Mouse (Mus musculus) embryonic fibroblast, embryonic 13.5 days (primary cell): ENCODE measurements around the gene Dbt.

Source experiments
- CTCF ChIP-seq: IDR thresholded peaks from 2 replicates; pipeline ENCODE4 v1.5.1; 2011; ENCODE audit warnings: mild to moderate bottlenecking, control low read depth, low read length, moderate library complexity, borderline replicate concordance; ENCODE audit not compliant: insufficient read depth
- POLR2A ChIP-seq: IDR thresholded peaks from 2 replicates; pipeline ENCODE4 v1.6.1; 2011; ENCODE audit warnings: low read depth, mild to moderate bottlenecking, control low read depth, low read length, moderate library complexity

DNA sequence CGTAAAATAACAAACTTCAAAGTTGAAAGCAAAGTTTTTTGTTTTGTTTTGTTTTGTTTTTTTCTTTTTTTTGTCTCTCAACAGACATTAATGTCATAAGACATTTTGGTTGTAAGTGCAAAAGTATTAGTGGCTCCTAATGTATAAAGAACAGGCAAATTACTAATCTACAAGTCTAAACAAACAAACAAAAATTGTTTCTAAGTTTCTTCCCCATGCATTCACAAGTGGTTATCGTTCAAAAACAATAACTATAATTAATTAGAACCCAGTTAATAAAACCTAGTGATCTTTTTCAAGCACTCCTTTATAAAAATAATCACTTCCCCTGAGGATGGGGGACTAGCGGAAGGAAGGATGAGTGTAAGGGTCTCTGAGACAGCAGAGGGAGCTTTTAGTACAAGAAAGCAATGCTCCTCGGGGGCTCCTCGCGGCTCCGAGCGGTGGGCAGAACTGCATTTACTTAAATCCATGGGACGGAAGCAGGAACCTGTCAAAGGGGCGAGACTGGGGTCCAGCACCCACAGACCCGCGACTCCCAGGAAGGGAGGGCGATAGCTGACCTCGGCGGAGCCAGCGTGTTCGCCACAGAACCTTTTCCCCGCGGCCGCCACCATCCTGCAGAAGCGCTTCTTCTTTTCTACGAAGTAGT is 81.3 kb downstream of the Dbt start:
- TF ChIP-seq CTCF (no peak), POLR2A (no peak)
